Comparison of ENCODE assay signal across 22 mouse cellular contexts in the genomic region with DNA sequence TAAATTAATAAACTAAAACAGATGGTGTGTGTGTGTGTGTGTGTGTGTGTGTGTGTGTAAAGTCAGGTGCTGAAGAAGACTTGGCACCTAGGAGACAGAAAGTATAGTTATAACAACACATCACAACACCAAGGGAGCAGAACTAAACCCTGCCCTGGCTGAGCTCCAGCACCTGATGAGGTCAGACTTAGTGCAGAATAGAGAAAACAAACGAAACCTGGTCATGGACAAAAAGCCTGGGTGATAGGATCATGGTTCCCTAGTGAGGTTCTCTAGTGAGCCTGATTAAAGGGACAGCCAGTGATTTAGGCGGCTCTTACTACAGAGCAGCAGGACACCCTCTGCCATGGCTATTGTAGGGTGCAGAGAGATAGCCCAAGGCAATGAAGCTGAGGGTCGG.
"Had no signal": no experiment of that assay in that cellular context is flagged by ENCODE, and none has a peak within 500 bp of the region (broad histone marks: within the 10 kb centered on the region; RNA-seq: fewer than 3 reads in every experiment).

No protein-coding gene starts in this region.

- H3K9ac ChIP-seq: heart, embryonic 13.5 days; heart, embryonic 15.5 days; hindbrain, embryonic 13.5 days; hindbrain, embryonic 15.5 days; limb, embryonic 13.5 days; limb, embryonic 15.5 days; liver, embryonic 12.5 days; liver, embryonic 14.5 days had no signal

- H3K27me3 ChIP-seq: heart, embryonic 13.5 days; heart, embryonic 15.5 days; hindbrain, embryonic 13.5 days; hindbrain, embryonic 15.5 days; limb, embryonic 13.5 days; limb, embryonic 15.5 days; liver, embryonic 12.5 days had no signal

- DNase-seq: heart, adult 18-20 months; heart, postnatal 14 days; heart, postnatal 36 days; kidney, adult 18-20 months; kidney, adult 8-10 months; kidney, postnatal 10 days; kidney, postnatal 25 days; kidney, postnatal 4 days; layer of hippocampus, postnatal 36 days; left cerebral cortex, postnatal 4 days had no signal

- H3K4me2 ChIP-seq: heart, embryonic 11.5 days; heart, embryonic 13.5 days; heart, embryonic 15.5 days; hindbrain, embryonic 13.5 days; hindbrain, embryonic 15.5 days; limb, embryonic 13.5 days; limb, embryonic 15.5 days; liver, embryonic 12.5 days had no signal

- H3K9me3 ChIP-seq: heart, embryonic 13.5 days; heart, embryonic 15.5 days; hindbrain, embryonic 13.5 days; hindbrain, embryonic 15.5 days; limb, embryonic 13.5 days; limb, embryonic 15.5 days; liver, embryonic 12.5 days had no signal

- H3K27ac ChIP-seq: heart, embryonic 13.5 days; heart, embryonic 15.5 days; hindbrain, embryonic 13.5 days; hindbrain, embryonic 15.5 days; hindbrain, postnatal 0 days; layer of hippocampus, adult 2 months; limb, embryonic 13.5 days; limb, embryonic 15.5 days; liver, embryonic 12.5 days; liver, embryonic 14.5 days had no signal

- H3K4me1 ChIP-seq: heart, embryonic 13.5 days; heart, embryonic 15.5 days; hindbrain, embryonic 13.5 days; hindbrain, embryonic 15.5 days; limb, embryonic 13.5 days; limb, embryonic 15.5 days had no signal

- ATAC-seq: hindbrain, postnatal 0 days; intestine, postnatal 0 days; liver, embryonic 12.5 days had no signal

- H3K4me3 ChIP-seq: heart, embryonic 13.5 days; heart, embryonic 15.5 days; hindbrain, embryonic 13.5 days; hindbrain, embryonic 15.5 days; layer of hippocampus, adult 2 months; limb, embryonic 13.5 days; limb, embryonic 15.5 days; liver, embryonic 12.5 days had no signal

- H3K36me3 ChIP-seq: heart, embryonic 13.5 days; heart, embryonic 15.5 days; hindbrain, embryonic 13.5 days; hindbrain, embryonic 15.5 days; limb, embryonic 13.5 days; limb, embryonic 15.5 days; liver, embryonic 12.5 days had no signal
